Mouse (Mus musculus) E14TG2a.4 (cell line): ENCODE data around the gene Folr2.

ENCODE experiments used
- CTCF ChIP-seq: conservative IDR thresholded peaks from 2 replicates; pipeline ENCODE4 v1.5.1; 2014; ENCODE audit warnings: low read length
- NANOG ChIP-seq: IDR thresholded peaks from 2 replicates; pipeline ENCODE4 v1.6.1; 2014; ENCODE audit warnings: borderline replicate concordance, low read length, mixed read lengths

GRCm38 (mm10) chr7:101868241-101869162 is 11.5 kb upstream of the Folr2 start:
- no peak for TF ChIP-seq CTCF
- no peak for TF ChIP-seq NANOG
